Mouse (Mus musculus): Measurements from ENCODE around the gene Tmem43. TPM values are rescaled to one million over a fixed set of nuclear protein-coding genes. Genes with fewer than 3 reads are reported as not detected.
A peak's percentile ranks its signal among the peaks of the same experiment; 100 is the strongest.

The Tmem43 gene
- 61.2 and 64.4 TPM in 2 replicates for polyA plus RNA-seq (2015; fragmentation: Nextera tagmentation; extraction: Ambion mirVana)

GRCm38 (mm10) chr6:91472868-91473804 is at the start of gene Tmem43, which contains the start of gene Chchd4:
Gene Tmem43 (plus strand): TSS chr6:91473703.
Gene Chchd4 (minus strand): TSS chr6:91473546.
- Histone ChIP-seq H3K9ac (peak within 1 kb of the TSS; percentile 83), H3K36me3 (peaks cover 31% of the 10 kb centered on the region), H3K4me2 (replicated peaks) (peak within 1 kb of the TSS; percentile 85), H3K27me3 (no peaks in the 10 kb centered on the region), H3K9me3 (no peaks in the 10 kb centered on the region), H3K4me3 (peak within 1 kb of the TSS; percentile 80), H3K4me1 (peaks cover 26% of the 10 kb centered on the region), H3K27ac (peak within 1 kb of the TSS; percentile 83)
- WGBS: under 1% methylated on average over 72 of the region's 74 CpGs
- ATAC-seq (ENCODE audit: low FRiP score, low read depth): peak; percentile 96

- Histone ChIP-seq H3K4me3 (no peak overlapping the region), H3K27me3 (peaks cover 17% of the 10 kb centered on the region; the same call in 1 of the 2 replicates), H3K9me3 (no peaks in the 10 kb centered on the region), H3K9ac (no peak overlapping the region), H3K4me1 (no peaks in the 10 kb centered on the region), H3K4me2 (replicated peaks) (no peak overlapping the region), H3K36me3 (no peaks in the 10 kb centered on the region), H3K27ac (no peak overlapping the region)
- no peak for ATAC-seq (ENCODE audit: low FRiP score, low read depth)
- 64% methylated on average over 4 of the region's 4 CpGs for WGBS
Measured at GRCm38 (mm10) chr6:91424151-91424550, 49.4 kb upstream of the Tmem43 start.

GRCm38 (mm10) chr6:91440474-91441144 is 32.9 kb upstream of the Tmem43 start:
- H3K4me3 ChIP-seq: peak overlapping the region; percentile 68
- WGBS: 2% methylated on average over 30 of the region's 30 CpGs
- peak overlapping the region; percentile 49; the same call in 1 of the 2 replicates for H3K27ac ChIP-seq

GRCm38 (mm10) chr6:91441145-91441662 is 32.3 kb upstream of the Tmem43 start:
- ATAC-seq (ENCODE audit: low FRiP score, low read depth): peak; percentile 39; the same call in 1 of the 2 replicates
- Histone ChIP-seq H3K36me3 (no peaks in the 10 kb centered on the region), H3K27ac (peak overlapping the region; percentile 49; the same call in 1 of the 2 replicates)

More at GRCm38 (mm10) chr6:91440474-91441144, 32.9 kb upstream of the Tmem43 start:
- ATAC-seq (ENCODE audit: low FRiP score, low read depth): peak; percentile 95
- Histone ChIP-seq H3K27me3 (peaks cover 24% of the 10 kb centered on the region), H3K9ac (peak overlapping the region; percentile 78), H3K9me3 (no peaks in the 10 kb centered on the region), H3K4me1 (peaks cover 5% of the 10 kb centered on the region), H3K4me2 (replicated peaks) (peak overlapping the region; percentile 86), H3K36me3 (no peaks in the 10 kb centered on the region)

GRCm38 (mm10) chr6:91445316-91445715 is 28.2 kb upstream of the Tmem43 start:
- H3K36me3 ChIP-seq: no peaks in the 10 kb centered on the region
- peaks cover 5% of the 10 kb centered on the region for H3K4me1 ChIP-seq
- H3K27me3 ChIP-seq: 0 out of 2 replicates have a peak, but pooled peaks cover 12% of the 10 kb centered on the region
- WGBS: 81% methylated on average over 3 of the region's 3 CpGs
- no peak overlapping the region for H3K4me3 ChIP-seq
- no peaks in the 10 kb centered on the region for H3K9me3 ChIP-seq
- H3K27ac ChIP-seq: no peak overlapping the region
- no peak for ATAC-seq (ENCODE audit: low FRiP score, low read depth)
- no peak overlapping the region for H3K9ac ChIP-seq
- H3K4me2 ChIP-seq (replicated peaks): no peak overlapping the region

More at GRCm38 (mm10) chr6:91441145-91441662, 32.3 kb upstream of the Tmem43 start:
- peaks cover 5% of the 10 kb centered on the region for H3K4me1 ChIP-seq
- peaks cover 19% of the 10 kb centered on the region for H3K27me3 ChIP-seq
- WGBS: 3% methylated on average over 19 of the region's 19 CpGs
- peak overlapping the region; percentile 86 for H3K4me2 ChIP-seq (replicated peaks)
- peak overlapping the region; percentile 78 for H3K9ac ChIP-seq
- H3K9me3 ChIP-seq: no peaks in the 10 kb centered on the region
- H3K4me3 ChIP-seq: peak overlapping the region; percentile 68

GRCm38 (mm10) chr6:91449472-91450225 is 23.9 kb upstream of the Tmem43 start:
- 49% methylated on average over 3 of the region's 3 CpGs for WGBS
- Histone ChIP-seq H3K27me3 (0 out of 2 replicates have a peak, but pooled peaks cover 12% of the 10 kb centered on the region), H3K4me1 (no peaks in the 10 kb centered on the region), H3K36me3 (no peaks in the 10 kb centered on the region), H3K4me2 (replicated peaks) (no peak overlapping the region), H3K9me3 (no peaks in the 10 kb centered on the region), H3K9ac (no peak overlapping the region), H3K27ac (no peak overlapping the region), H3K4me3 (no peak overlapping the region)
- no peak for ATAC-seq (ENCODE audit: low FRiP score, low read depth)

GRCm38 (mm10) chr6:91452056-91452455 is 21.4 kb upstream of the Tmem43 start:
- Histone ChIP-seq H3K36me3 (no peaks in the 10 kb centered on the region), H3K9me3 (no peaks in the 10 kb centered on the region), H3K27me3 (0 out of 2 replicates have a peak, but pooled peaks cover 12% of the 10 kb centered on the region), H3K4me2 (replicated peaks) (no peak overlapping the region), H3K4me1 (no peaks in the 10 kb centered on the region), H3K27ac (no peak overlapping the region), H3K4me3 (no peak overlapping the region), H3K9ac (no peak overlapping the region)
- WGBS: 61% methylated on average over 1 of the region's 1 CpGs
- no peak for ATAC-seq (ENCODE audit: low FRiP score, low read depth)

- Histone ChIP-seq H3K4me1 (no peaks in the 10 kb centered on the region), H3K4me3 (no peak overlapping the region), H3K27ac (no peak overlapping the region), H3K9ac (no peak overlapping the region), H3K36me3 (no peaks in the 10 kb centered on the region), H3K9me3 (no peaks in the 10 kb centered on the region), H3K4me2 (replicated peaks) (no peak overlapping the region), H3K27me3 (0 out of 2 replicates have a peak, but pooled peaks cover 4% of the 10 kb centered on the region)
- no peak for ATAC-seq (ENCODE audit: low FRiP score, low read depth)
- WGBS: 37% methylated on average over 5 of the region's 5 CpGs
Measured at GRCm38 (mm10) chr6:91454546-91454945, 19.0 kb upstream of the Tmem43 start.

- no peaks in the 10 kb centered on the region for H3K9me3 ChIP-seq
- no peaks in the 10 kb centered on the region for H3K4me1 ChIP-seq
- no peak for ATAC-seq (ENCODE audit: low FRiP score, low read depth)
- no peak overlapping the region for H3K4me3 ChIP-seq
- H3K9ac ChIP-seq: no peak overlapping the region
- WGBS: 85% methylated on average over 1 of the region's 1 CpGs
- H3K27me3 ChIP-seq: no peaks in the 10 kb centered on the region
- H3K27ac ChIP-seq: no peak overlapping the region
- H3K4me2 ChIP-seq (replicated peaks): no peak overlapping the region
- H3K36me3 ChIP-seq: peaks cover 20% of the 10 kb centered on the region
Measured at GRCm38 (mm10) chr6:91459471-91459870, 14.0 kb upstream of the Tmem43 start.

- 86% methylated on average over 2 of the region's 2 CpGs for WGBS
- Histone ChIP-seq H3K4me3 (no peak overlapping the region), H3K9ac (0 out of 2 replicates have a peak overlapping the region, but pooled peaks have one; percentile 2), H3K27ac (no peak overlapping the region), H3K27me3 (no peaks in the 10 kb centered on the region), H3K9me3 (no peaks in the 10 kb centered on the region), H3K36me3 (peaks cover 73% of the 10 kb centered on the region), H3K4me2 (replicated peaks) (no peak overlapping the region), H3K4me1 (no peaks in the 10 kb centered on the region)
- no peak for ATAC-seq (ENCODE audit: low FRiP score, low read depth)
Measured at GRCm38 (mm10) chr6:91465756-91466155, 7.7 kb upstream of the Tmem43 start.

- Histone ChIP-seq H3K9ac (no peak overlapping the region), H3K4me1 (peaks cover 7% of the 10 kb centered on the region), H3K4me2 (replicated peaks) (no peak overlapping the region), H3K36me3 (peaks cover 73% of the 10 kb centered on the region), H3K27me3 (no peaks in the 10 kb centered on the region), H3K9me3 (no peaks in the 10 kb centered on the region), H3K27ac (no peak overlapping the region), H3K4me3 (no peak overlapping the region)
- WGBS: 94% methylated on average over 1 of the region's 1 CpGs
- no peak for ATAC-seq (ENCODE audit: low FRiP score, low read depth)
Measured at GRCm38 (mm10) chr6:91467106-91467505, 6.4 kb upstream of the Tmem43 start.
